Mouse (Mus musculus): ENCODE data around the gene Gm45062.

DNA sequence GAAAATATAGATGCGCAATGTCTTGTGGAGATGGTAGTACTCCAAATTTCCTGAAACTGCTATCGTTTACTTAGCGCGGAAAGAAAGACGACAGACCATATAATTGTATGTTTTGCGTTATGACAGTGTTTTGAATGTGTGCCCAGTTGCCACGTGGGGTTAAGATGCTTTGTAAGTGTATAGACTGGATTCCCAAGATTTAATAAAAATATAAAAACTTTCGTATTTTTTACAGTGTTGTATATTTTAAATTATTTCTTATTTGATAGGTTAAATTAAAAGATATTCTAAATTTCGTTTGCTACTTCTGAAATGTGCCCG lies 49.4 kb upstream of the Gm45062 start:
- no peak for TF ChIP-seq CTCF (IDR thresholded peaks at IDR 0.05; ENCODE audit: low read depth)
- TF ChIP-seq EP300 (IDR thresholded peaks at IDR 0.05; ENCODE audit: low read depth) = no peak
